Mouse (Mus musculus): ENCODE data around the gene Mast4.

- TF ChIP-seq CTCF (IDR thresholded peaks at IDR 0.05; ENCODE audit: low read depth, low read length) (no peak), POLR2AphosphoS5 (IDR thresholded peaks at IDR 0.05; ENCODE audit: insufficient replicate concordance, low read depth, low read length) (no peak), GATA2 (IDR thresholded peaks at IDR 0.05; ENCODE audit: borderline replicate concordance, low read depth, low read length) (no peak), GATA1 (IDR thresholded peaks at IDR 0.05; ENCODE audit: borderline replicate concordance, low read length) (no peak)
These were observed 462.8 kb downstream of the Mast4 start for GRCm38 (mm10) chr13:102871380-102872104.

All from G1E (cell line).